Mouse (Mus musculus) MEL (cell line): Measurements from ENCODE around the gene Luzp2.

Source experiments
- CHD2 ChIP-seq: IDR thresholded peaks from 2 replicates; pipeline ENCODE4 v1.6.1; 2011; ENCODE audit warnings: low read length, improper control_type of control experiment
- CTCF ChIP-seq, 3 experiments: IDR thresholded peaks in 2 of 3; conservative IDR thresholded peaks in 1 of 3; 2 replicates each; pipeline ENCODE4 v1.5.1; 2011 to 2012; ENCODE audit warnings: low read length in 3 of 3, low read depth in 2 of 3, mild to moderate bottlenecking in 2 of 3, improper control_type of control experiment in 1 of 3, inconsistent platforms in 1 of 3, mixed read lengths in 1 of 3, moderate library complexity in 1 of 3; ENCODE audit not compliant: control insufficient read depth in 1 of 3, insufficient read depth in 1 of 3, poor library complexity in 1 of 3, severe bottlenecking in 1 of 3
- E2F4 ChIP-seq: IDR thresholded peaks from 2 replicates; pipeline ENCODE4 v1.6.1; 2011; ENCODE audit warnings: low read depth, low read length, improper control_type of control experiment, borderline replicate concordance
- ELF1 ChIP-seq: IDR thresholded peaks from 2 replicates; pipeline ENCODE4 v1.6.1; 2014; ENCODE audit warnings: low read depth, mild to moderate bottlenecking, inconsistent platforms, low read length, improper control_type of control experiment, moderate library complexity
- EP300 ChIP-seq, 2 experiments: IDR thresholded peaks; 2 replicates each; pipeline ENCODE4 v1.6.1; 2011; ENCODE audit warnings: improper control_type of control experiment in 2 of 2, low read length in 2 of 2, low read depth in 1 of 2, mild to moderate bottlenecking in 1 of 2
- GATA1 ChIP-seq: IDR thresholded peaks from 2 replicates; pipeline ENCODE4 v1.6.1; 2011; ENCODE audit warnings: low read depth, low read length, improper control_type of control experiment
- MAFK ChIP-seq: IDR thresholded peaks from 2 replicates; pipeline ENCODE4 v1.6.1; 2011; ENCODE audit warnings: low read depth, mild to moderate bottlenecking, low read length, improper control_type of control experiment, borderline replicate concordance
- MAX ChIP-seq: IDR thresholded peaks from 2 replicates; pipeline ENCODE4 v1.6.1; 2011; ENCODE audit warnings: low read length, improper control_type of control experiment
- MXI1 ChIP-seq: IDR thresholded peaks from 2 replicates; pipeline ENCODE4 v1.6.1; 2011; ENCODE audit warnings: mild to moderate bottlenecking, low read depth, low read length, improper control_type of control experiment
- MYC ChIP-seq: IDR thresholded peaks from 2 replicates; pipeline ENCODE4 v1.6.1; 2011; ENCODE audit warnings: low read depth, mild to moderate bottlenecking, low read length, improper control_type of control experiment, moderate library complexity
- NRF1 ChIP-seq: IDR thresholded peaks from 2 replicates; pipeline ENCODE4 v1.6.1; 2014; ENCODE audit warnings: low read depth, mild to moderate bottlenecking, inconsistent platforms, low read length, improper control_type of control experiment, moderate library complexity; ENCODE audit not compliant: poor library complexity, insufficient read depth, severe bottlenecking
- POLR2A ChIP-seq, 2 experiments: IDR thresholded peaks; 2 replicates each; pipeline ENCODE4 v1.6.1; 2011 to 2012; ENCODE audit warnings: low read length in 2 of 2, mild to moderate bottlenecking in 2 of 2, control low read depth in 1 of 2, improper control_type of control experiment in 1 of 2, low read depth in 1 of 2, moderate library complexity in 1 of 2; ENCODE audit not compliant: control insufficient read depth in 1 of 2, insufficient read depth in 1 of 2, poor library complexity in 1 of 2
- POLR2AphosphoS5 ChIP-seq: IDR thresholded peaks from 2 replicates; pipeline ENCODE4 v1.6.1; 2012; ENCODE audit warnings: low read depth, borderline replicate concordance, mild to moderate bottlenecking, inconsistent platforms, low read length, moderate library complexity, mixed read lengths
- USF1 ChIP-seq: IDR thresholded peaks from 2 replicates; pipeline ENCODE4 v1.6.1; 2014; ENCODE audit warnings: low read depth, mild to moderate bottlenecking, inconsistent platforms, low read length, improper control_type of control experiment, moderate library complexity

DNA sequence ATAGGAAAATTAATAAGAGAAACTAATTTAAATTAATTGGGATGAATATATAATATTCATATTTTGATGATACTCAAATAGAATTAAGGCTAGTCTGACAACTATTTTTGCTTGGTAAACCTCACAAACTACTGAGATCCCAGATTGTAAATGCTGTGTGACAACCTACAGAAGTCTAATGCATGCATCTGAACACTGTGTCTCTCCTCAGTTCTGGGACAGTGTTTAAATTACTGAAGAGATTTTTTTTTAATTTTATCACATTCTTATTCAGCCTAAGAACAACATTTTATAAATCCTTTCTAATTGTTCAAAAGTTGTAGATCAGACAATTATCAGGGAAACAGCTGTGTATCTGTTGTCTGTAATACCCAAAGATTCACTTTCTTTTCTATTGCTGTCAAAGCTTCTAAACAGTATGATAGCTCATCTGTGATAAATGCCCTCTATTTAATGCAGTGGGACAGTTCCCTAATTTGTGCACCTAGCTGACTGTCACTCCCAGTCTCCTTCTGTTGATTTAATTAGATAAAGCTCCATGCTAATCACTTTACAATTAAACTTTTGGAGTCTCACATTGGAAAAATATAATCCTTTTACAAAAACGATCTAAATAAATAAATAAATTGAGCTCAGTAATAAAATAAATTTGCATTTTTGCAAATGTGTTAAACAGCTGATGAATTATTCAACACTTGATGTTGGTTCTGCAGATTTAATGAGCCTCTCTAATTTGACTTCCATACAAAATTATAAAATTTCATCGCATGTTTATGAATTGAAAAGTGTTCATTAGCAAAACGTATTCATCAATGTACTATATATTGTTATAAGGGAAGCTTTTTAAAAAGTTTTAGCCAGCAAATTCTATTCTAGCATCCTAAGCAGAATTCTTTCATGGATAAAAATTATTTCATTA lies 58.7 kb downstream of the Luzp2 start:
- no peak for TF ChIP-seq POLR2AphosphoS5
- no peak for TF ChIP-seq POLR2A (IDR thresholded peaks at IDR 0.05; ENCODE audit: control insufficient read depth in 1 of 2, insufficient read depth in 1 of 2, low read depth in 1 of 2, low read length in 2 of 2, poor library complexity in 1 of 2)
- TF ChIP-seq EP300 (IDR thresholded peaks at IDR 0.05; ENCODE audit: low read depth in 1 of 2, low read length in 2 of 2): no peak
- TF ChIP-seq CTCF (IDR thresholded peaks at IDR 0.05 in 2 of 3, conservative IDR thresholded peaks at IDR 0.05 in 1 of 3; ENCODE audit: control insufficient read depth in 1 of 3, insufficient read depth in 1 of 3, low read depth in 2 of 3, low read length in 3 of 3, poor library complexity in 1 of 3, severe bottlenecking in 1 of 3): no peak
- TF ChIP-seq GATA1: no peak
- TF ChIP-seq USF1: no peak
- no peak for TF ChIP-seq ELF1
- TF ChIP-seq CHD2: no peak
- TF ChIP-seq NRF1: no peak
- TF ChIP-seq MAX: no peak
- no peak for TF ChIP-seq MXI1
- no peak for TF ChIP-seq MAFK
- TF ChIP-seq E2F4: no peak
- no peak for TF ChIP-seq MYC
